Mouse (Mus musculus) embryonic facial prominence, embryonic 12.5 days (tissue): ENCODE results near the gene Slain2. TPM values are rescaled to one million over a fixed set of nuclear protein-coding genes. Genes with fewer than 3 reads are reported as not detected.

Source experiments
- ATAC-seq: fragments of 200-750 bp; cut with Nextera tagmentation; 2 replicates; pipeline ENCODE4 v1.8.0; 2017; ENCODE audit not compliant: insufficient number of reproducible peaks, insufficient read depth, low FRiP score, low TSS enrichment
- H3K27ac ChIP-seq: fragments of 300-500 bp; sonication (generic); 2 replicates; pipeline ENCODE4 v1.5.1; 2016; ENCODE audit warnings: mild to moderate bottlenecking
- H3K27me3 ChIP-seq: fragments of 300-500 bp; sonication (generic); 2 replicates; pipeline ENCODE4 v1.6.1; 2016; ENCODE audit warnings: mild to moderate bottlenecking, moderate library complexity
- H3K36me3 ChIP-seq: fragments of 300-500 bp; sonication (generic); 2 replicates; pipeline ENCODE4 v1.6.1; 2016; ENCODE audit warnings: mild to moderate bottlenecking
- H3K4me1 ChIP-seq: fragments of 300-500 bp; sonication (generic); 2 replicates; pipeline ENCODE4 v1.6.1; 2016
- H3K4me2 ChIP-seq: fragments of 300-500 bp; sonication (generic); replicated peaks from 2 replicates; pipeline ENCODE4 v1.6.1; 2016; ENCODE audit warnings: mild to moderate bottlenecking, moderate library complexity
- H3K4me3 ChIP-seq: fragments of 300-500 bp; sonication (generic); 2 replicates; pipeline ENCODE4 v1.5.1; 2016; ENCODE audit warnings: mild to moderate bottlenecking
- H3K9ac ChIP-seq: fragments of 300-500 bp; sonication (generic); 2 replicates; pipeline ENCODE4 v1.6.1; 2016; ENCODE audit warnings: mild to moderate bottlenecking, moderate library complexity
- H3K9me3 ChIP-seq: fragments of 300-500 bp; sonication (generic); 2 replicates; pipeline ENCODE4 v1.6.1; 2016; ENCODE audit warnings: mild to moderate bottlenecking, moderate library complexity
- WGBS: fragments of 180-500 bp; shearing (Covaris S2); methylation state at CpG from one replicate; pipeline ENCODE4 v1.1.7; 2016; 5-methylcytosine and 5-hydroxymethylcytosine counted together
- polyA plus RNA-seq: library from polyadenylated mRNA; unstranded; fragments of >200 nt; fragmentation: Nextera tagmentation; extraction: Ambion mirVana; gene quantifications from 2 replicates; pipeline ENCODE4 v1.2.1, GENCODE M21; 2016

Slain2 gene
- 24.3 and 25.6 TPM in 2 replicates for polyA plus RNA-seq

DNA sequence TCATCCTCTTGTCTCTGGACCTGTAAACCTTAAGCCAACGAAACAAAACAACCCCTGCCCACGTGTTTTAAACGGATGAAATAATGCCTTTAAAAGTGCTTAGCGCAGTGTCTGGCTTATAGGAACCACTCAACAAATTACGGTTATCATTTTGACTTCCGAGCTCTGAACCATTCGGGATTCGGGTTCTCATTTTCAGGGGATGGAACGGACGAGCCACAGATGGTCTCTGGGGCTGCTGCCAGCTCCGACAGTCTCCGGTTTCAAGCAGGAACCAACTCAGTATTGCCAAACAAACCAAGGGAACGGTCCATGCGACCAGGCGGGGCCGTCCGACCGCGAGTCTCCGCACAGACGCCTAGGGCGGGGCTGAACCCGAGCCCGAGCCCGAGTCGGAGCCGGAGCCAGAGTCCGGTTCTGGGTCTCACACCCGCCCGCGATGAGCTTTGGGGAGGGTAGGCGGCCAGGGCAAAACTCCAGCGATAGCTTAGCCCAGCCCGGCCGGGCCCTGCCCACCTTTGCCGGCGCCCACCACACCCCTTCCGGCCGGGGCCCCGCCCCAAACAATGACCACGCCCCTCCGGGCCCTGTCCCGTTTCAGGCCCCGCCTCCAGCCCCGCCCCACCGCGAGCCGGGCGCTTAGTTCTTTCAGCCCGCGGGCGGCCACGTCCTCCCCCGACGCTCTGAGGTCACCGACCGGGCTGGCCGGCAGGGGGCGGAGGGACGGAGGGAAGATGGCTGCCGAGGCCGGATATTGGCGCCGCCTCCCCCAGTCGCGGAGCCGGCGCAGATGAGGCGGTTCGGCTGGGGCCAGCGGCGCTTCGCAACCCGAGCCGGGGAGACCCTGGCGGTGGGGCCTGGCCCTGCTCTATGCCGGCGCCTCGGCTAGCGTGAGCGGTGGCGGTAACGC lies at the start of gene Slain2:
Gene Slain2 (plus strand): TSS at position 657 of the 910 bp plus-strand sequence.
- Histone ChIP-seq H3K9me3 (no peaks in the 10 kb centered on the region), H3K4me3 (peak within 1 kb of the TSS; percentile 97), H3K27ac (peak within 1 kb of the TSS; percentile 99), H3K4me2 (peak within 1 kb of the TSS; percentile 60), H3K4me1 (peaks cover 25% of the 10 kb centered on the region), H3K36me3 (no peaks in the 10 kb centered on the region), H3K27me3 (no peaks in the 10 kb centered on the region), H3K9ac (peak within 1 kb of the TSS; percentile 99)
- WGBS = under 1% methylated on average over 79 of the region's 83 CpGs
- peak; percentile 92 for ATAC-seq

DNA sequence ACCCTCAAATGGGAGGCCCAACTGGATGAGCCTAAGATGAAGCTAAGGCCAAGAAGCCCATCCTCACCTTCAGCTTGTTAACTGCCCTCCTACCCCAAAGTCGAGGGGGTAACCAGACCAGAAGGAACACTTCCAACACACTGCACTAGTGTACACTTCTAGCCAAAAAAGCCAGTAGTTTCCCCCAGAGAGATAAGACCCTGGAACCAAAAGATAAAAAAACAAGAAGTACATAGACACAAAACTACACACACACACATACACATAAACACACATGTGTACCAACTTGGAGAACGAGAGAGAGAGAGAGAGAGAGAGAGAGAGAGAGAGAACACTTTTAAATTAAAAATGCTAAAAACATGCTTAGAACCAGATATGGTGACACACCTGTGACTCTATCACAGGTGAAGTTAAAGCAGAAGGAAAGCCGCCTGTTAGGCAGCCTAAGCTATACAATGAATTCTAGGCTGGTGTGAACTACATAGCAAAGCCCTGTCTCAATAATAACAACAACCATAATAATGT lies 49.4 kb upstream of the Slain2 start:
- WGBS = 72% methylated on average over 3 of the region's 3 CpGs
- peaks cover 21% of the 10 kb centered on the region for H3K27me3 ChIP-seq
- no peak overlapping the region for H3K4me3 ChIP-seq
- H3K27ac ChIP-seq = no peak overlapping the region
- no peak overlapping the region for H3K9ac ChIP-seq
- no peaks in the 10 kb centered on the region for H3K36me3 ChIP-seq
- peaks cover 4% of the 10 kb centered on the region; the same call in 1 of the 2 replicates for H3K4me1 ChIP-seq
- no peaks in the 10 kb centered on the region for H3K9me3 ChIP-seq
- H3K4me2 ChIP-seq = no peak overlapping the region
- no peak for ATAC-seq

DNA sequence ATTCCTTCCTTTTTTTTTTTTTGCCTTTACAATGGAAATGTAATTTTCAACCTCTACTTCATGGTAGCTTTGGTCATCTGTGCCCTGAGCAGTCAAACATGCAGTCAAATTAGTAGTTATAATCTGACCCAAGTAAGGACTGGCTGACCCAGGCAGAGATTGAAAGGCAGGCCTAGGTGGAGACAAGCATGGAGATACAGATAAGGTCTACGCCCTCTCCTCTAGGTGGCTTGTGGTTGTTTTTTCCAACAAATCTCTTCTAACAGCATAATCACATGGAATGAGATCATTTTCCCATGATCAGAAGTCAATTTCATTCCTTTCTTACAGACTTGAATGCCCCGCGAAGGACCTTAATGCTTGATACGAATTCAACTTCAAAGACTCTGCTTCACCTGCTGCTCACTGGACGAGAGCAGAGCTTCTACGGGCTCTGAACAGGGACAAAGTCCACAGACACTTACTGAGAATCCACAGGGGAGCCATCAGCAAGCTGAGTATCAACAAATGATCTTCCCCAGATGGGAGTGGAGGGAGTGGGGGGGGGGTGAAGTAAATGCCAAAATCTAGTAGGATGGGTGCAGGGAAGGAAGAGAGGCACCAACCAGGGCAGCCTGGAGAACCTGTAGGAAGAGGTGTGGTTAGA lies 47.7 kb upstream of the Slain2 start:
- ATAC-seq = no peak
- no peak overlapping the region for H3K4me3 ChIP-seq
- H3K27me3 ChIP-seq = peaks cover 21% of the 10 kb centered on the region
- no peaks in the 10 kb centered on the region for H3K36me3 ChIP-seq
- no peaks in the 10 kb centered on the region; the same call in 1 of the 2 replicates for H3K9me3 ChIP-seq
- peaks cover 4% of the 10 kb centered on the region; the same call in 1 of the 2 replicates for H3K4me1 ChIP-seq
- 58% methylated on average over 6 of the region's 6 CpGs for whole genome bisulfite sequencing
- no peak overlapping the region for H3K9ac ChIP-seq
- H3K4me2 ChIP-seq = no peak overlapping the region
- no peak overlapping the region for H3K27ac ChIP-seq

DNA sequence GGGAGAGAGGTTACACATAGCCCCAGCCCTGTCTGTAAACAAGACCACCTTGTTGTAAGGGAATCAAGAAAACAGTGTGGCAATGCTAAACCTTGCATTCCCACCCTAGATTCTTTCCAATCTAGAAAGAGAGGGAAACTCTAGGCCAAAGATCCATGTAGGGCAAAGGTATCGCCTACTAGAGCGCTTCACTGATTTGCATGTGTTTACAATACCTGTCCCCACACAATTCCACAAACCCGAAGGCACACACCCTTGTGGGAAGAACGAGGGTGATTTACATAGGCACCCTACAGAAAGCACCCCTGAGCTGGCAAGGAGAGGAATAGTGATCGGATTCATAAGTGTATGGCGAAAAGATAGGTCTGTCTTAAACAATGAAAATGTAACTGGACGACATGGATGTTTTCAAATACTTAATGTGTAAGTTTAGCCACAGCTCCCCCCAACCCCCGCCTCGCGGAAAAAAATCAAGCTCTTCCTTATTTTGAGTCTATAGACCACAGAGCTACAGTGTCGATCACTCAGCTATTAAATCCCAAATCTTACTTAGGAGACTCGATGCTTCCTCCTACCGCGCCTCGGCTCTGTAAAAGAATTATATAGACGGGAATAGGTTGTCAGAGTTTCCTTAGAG lies 47.0 kb upstream of the Slain2 start:
- H3K36me3 ChIP-seq = no peaks in the 10 kb centered on the region
- H3K9me3 ChIP-seq = no peaks in the 10 kb centered on the region; the same call in 1 of the 2 replicates
- ATAC-seq = no peak
- 0 out of 2 replicates have a peak overlapping the region, but pooled peaks have one; percentile 50 for H3K4me3 ChIP-seq
- no peak overlapping the region for H3K9ac ChIP-seq
- peaks cover 21% of the 10 kb centered on the region for H3K27me3 ChIP-seq
- WGBS = 21% methylated on average over 16 of the region's 16 CpGs
- no peak overlapping the region for H3K27ac ChIP-seq
- no peaks in the 10 kb centered on the region for H3K4me1 ChIP-seq
- H3K4me2 ChIP-seq = peak overlapping the region; percentile 84

DNA sequence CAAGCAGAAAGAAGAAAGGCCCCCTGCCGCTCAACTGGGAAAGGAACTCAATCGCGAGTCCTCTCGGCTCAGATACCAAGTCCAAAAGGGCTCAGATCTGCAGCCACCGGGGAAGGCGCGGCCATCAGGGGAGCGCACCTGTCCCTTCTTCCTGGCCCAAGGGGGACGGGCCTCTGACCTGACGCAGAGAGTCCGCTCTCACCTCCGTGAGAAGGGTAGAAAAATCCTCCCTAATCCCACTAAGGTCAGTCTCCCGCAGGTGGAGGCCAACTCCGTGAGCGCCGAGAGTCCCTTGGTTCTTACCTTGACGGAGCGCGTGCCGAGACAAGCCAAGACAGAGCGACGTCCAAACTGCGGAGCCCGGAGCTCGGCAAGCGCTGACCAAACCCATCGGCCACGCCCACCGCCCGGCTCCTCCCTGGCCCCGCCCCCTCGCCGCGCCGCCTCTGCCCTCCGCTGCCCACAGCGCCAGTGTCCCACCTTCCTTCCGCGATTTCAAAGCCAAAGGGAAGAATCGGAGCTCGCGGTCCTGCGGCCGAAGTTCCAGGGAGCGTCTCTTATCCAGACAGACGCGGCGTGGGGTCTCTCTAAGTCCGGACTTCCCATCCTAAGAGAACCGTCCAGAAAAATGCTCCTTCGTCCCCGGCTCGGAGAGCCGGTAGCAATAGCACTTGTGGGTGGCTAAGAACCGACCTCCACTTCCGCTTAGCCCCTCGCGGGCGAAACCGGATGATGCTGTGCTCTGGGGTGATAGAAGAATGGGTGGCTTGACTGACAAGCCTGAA lies 45.8 kb upstream of the Slain2 start, which contains the start of gene Tec:
Gene Tec (minus strand): TSS at position 393 of the 785 bp plus-strand sequence.
- peak within 1 kb of the TSS; percentile 40 for H3K9ac ChIP-seq
- no peaks in the 10 kb centered on the region for H3K4me1 ChIP-seq
- under 1% methylated on average over 57 of the region's 60 CpGs for WGBS
- ATAC-seq = peak; percentile 88
- H3K4me3 ChIP-seq = peak within 1 kb of the TSS; percentile 50
- no peaks in the 10 kb centered on the region for H3K36me3 ChIP-seq
- no peaks in the 10 kb centered on the region; the same call in 1 of the 2 replicates for H3K9me3 ChIP-seq
- peaks cover 21% of the 10 kb centered on the region for H3K27me3 ChIP-seq
- H3K4me2 ChIP-seq = peak within 1 kb of the TSS; percentile 84
- H3K27ac ChIP-seq = no peak within 1 kb of the TSS

DNA sequence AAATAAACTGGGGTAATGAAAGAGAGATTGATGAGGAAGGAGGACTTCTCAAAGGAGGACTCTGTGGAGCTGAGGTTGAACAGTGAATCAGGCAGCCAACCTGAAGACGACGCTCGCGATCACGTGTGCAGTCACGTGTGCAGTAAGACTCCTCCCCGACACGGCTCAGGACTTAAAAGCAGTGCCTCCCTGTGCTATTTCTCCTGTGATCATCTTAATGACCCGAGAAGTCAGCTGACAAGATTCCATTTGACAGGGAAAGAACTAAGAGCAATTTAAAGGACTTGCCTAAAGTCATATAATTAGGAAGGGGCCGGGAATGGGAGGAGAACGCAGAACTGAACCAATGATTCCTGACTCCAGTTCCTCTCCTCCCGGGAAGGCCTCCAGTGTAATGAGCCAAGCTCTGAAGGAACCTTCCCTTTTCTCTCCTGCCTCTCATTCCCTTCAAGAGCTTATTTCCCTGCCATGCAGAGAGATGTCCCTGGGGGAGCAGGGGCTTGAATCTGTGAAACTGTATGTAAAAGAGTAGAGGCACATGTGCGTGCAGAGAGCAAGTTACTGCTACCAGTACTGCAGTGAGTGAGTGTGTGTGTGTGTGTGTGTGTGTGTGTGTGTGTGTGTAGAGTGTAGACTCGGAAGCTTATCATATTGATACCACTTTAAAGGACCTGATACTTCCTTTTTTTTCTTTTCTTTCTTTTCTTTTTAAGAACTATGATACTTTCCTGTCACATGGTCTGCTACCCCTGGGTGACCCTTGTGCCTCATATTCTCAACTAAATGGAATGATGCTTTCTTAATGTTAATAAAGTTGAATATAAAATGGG lies 44.1 kb upstream of the Slain2 start:
- WGBS = 72% methylated on average over 14 of the region's 14 CpGs
- Histone ChIP-seq H3K9me3 (no peaks in the 10 kb centered on the region; the same call in 1 of the 2 replicates), H3K27me3 (peaks cover 21% of the 10 kb centered on the region), H3K27ac (no peak overlapping the region), H3K4me2 (no peak overlapping the region), H3K36me3 (no peaks in the 10 kb centered on the region), H3K9ac (no peak overlapping the region), H3K4me1 (no peaks in the 10 kb centered on the region), H3K4me3 (no peak overlapping the region)
- no peak for ATAC-seq

DNA sequence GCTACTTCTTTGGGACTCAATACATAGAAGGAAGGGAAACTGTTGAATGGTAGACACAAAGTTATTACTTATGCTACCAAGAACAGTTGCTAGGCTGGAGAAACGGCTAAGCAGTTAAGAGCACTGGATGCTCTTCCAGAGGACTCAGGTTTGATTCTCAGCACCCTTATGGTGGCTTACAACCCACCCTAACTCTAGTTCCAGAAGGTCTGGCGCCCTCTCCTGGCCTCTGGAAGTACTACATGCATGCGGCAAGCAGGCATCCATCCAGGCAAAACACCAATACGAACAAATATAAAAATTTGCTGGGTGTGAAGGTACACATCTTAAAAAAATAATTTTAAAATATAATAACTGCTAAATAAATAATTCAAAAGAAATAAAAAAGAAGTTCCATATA lies 43.0 kb upstream of the Slain2 start:
- peaks cover 22% of the 10 kb centered on the region for H3K27me3 ChIP-seq
- WGBS = 82% methylated on average over 4 of the region's 4 CpGs
- no peak overlapping the region for H3K4me2 ChIP-seq
- no peak overlapping the region for H3K27ac ChIP-seq
- H3K4me3 ChIP-seq = no peak overlapping the region
- ATAC-seq = no peak
- no peak overlapping the region for H3K9ac ChIP-seq
- no peaks in the 10 kb centered on the region for H3K36me3 ChIP-seq
- no peaks in the 10 kb centered on the region; the same call in 1 of the 2 replicates for H3K9me3 ChIP-seq
- H3K4me1 ChIP-seq = 0 out of 2 replicates have a peak, but pooled peaks cover 3% of the 10 kb centered on the region

DNA sequence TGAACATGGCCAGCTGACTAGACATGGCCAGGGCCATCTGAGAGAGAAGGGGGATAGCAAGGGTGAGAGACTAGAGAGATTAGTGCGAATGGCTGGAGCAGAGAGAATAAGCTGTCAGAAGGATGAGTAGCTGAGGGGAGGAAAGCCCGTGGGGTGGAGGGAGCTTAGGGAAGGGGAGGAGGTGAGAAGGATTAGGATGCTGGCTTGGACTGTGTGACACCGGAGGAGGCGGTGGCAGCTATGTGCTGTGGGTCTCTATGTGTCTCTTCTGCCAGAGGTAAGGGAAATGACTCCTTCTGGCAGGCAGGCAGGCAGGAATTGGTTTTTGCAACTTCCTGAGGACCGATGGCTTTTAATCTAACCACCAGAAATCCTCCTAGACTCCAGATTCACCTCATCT lies 34.4 kb upstream of the Slain2 start:
- H3K27ac ChIP-seq = no peak overlapping the region
- 52% methylated on average over 5 of the region's 5 CpGs for WGBS

DNA sequence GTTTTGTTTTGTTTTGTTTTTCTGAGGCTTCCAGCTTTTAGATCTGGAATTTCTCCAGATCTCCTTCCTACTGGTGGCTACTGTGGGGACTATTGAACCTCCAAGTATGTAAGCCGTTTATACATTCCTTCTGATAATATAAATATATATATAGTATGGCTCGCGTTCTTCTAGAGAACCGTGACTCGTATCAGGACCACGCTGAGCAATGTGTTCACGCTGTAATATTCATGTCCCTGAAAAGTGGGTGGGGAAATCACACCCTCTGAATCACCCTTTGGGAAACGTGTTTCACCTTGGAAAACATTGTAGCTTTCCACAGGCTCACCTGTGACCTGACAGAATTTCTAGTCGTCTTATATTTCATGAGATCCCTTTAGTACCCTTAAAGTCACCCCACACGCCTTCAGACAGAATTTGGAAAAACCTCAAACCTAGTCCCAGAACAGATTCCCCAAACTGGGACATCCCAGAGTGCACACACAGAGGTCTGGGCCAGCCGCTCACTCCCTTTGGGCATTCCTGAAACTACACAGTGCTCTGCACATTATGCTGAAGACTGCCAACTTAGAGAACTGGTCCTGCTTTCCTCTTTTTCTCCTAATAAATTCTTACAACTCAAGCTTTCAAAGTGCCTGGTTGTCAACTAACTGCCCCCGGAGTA lies 32.2 kb upstream of the Slain2 start:
- no peak for ATAC-seq
- H3K27me3 ChIP-seq = no peaks in the 10 kb centered on the region
- WGBS = 85% methylated on average over 12 of the region's 12 CpGs

More for the DNA sequence above, 34.4 kb upstream of the Slain2 start:
- no peaks in the 10 kb centered on the region for H3K36me3 ChIP-seq
- no peak overlapping the region for H3K4me2 ChIP-seq
- ATAC-seq = no peak
- peaks cover 16% of the 10 kb centered on the region for H3K27me3 ChIP-seq
- H3K9ac ChIP-seq = no peak overlapping the region
- 0 out of 2 replicates have a peak, but pooled peaks cover 4% of the 10 kb centered on the region for H3K4me1 ChIP-seq
- no peak overlapping the region for H3K4me3 ChIP-seq
- H3K9me3 ChIP-seq = no peaks in the 10 kb centered on the region

DNA sequence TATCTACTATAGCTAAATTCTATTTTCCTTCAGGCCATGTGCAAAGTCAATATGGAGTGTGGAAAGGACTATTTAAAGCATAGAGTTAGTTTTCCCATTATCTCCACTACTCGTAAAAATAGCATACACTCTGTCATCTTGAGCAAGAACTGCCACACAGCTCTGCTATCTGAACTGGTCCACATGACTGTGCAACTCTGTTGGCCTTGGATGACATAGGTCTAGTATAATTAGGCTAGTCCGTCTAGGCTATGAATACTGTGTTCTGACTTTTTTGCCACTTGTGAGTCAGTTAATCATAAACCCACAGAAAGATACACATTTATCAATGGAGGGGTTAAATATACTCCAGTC lies 31.7 kb upstream of the Slain2 start:
- Histone ChIP-seq H3K4me2 (no peak overlapping the region), H3K27ac (no peak overlapping the region), H3K27me3 (no peaks in the 10 kb centered on the region), H3K4me3 (no peak overlapping the region), H3K9ac (no peak overlapping the region), H3K4me1 (no peaks in the 10 kb centered on the region), H3K9me3 (no peaks in the 10 kb centered on the region), H3K36me3 (no peaks in the 10 kb centered on the region)
- ATAC-seq = no peak
- 68% methylated on average over 2 of the region's 2 CpGs for WGBS

More for the DNA sequence above, 32.2 kb upstream of the Slain2 start:
- Histone ChIP-seq H3K9ac (no peak overlapping the region), H3K27ac (no peak overlapping the region), H3K9me3 (no peaks in the 10 kb centered on the region), H3K4me2 (no peak overlapping the region), H3K4me1 (no peaks in the 10 kb centered on the region), H3K4me3 (no peak overlapping the region), H3K36me3 (no peaks in the 10 kb centered on the region)
